Mouse (Mus musculus) mouse embryonic stem cell (cell line): ENCODE results near the gene Rbm47.
"Not testable (repeated sequence)": the region's sequence is repeated elsewhere in the genome, so short reads cannot be mapped to it uniquely, and the experiment has no call there.

Experiments used
- in situ Hi-C, 2 experiments: fragments of 300-500 bp; cut with MboI; formaldehyde crosslinking; loops; 1 replicate in 1 of 2; 3 replicates in 1 of 2; pipeline ENCODE4 v1.14.3; 2019 to 2020; ENCODE audit warnings: low sequenced_read_pairs in 2 of 2, low pct_unique_long_range_greater_than_20kb in 1 of 2, mixed read lengths in 1 of 2; ENCODE audit not compliant: unreplicated experiment in 1 of 2

Rbm47 gene

DNA sequence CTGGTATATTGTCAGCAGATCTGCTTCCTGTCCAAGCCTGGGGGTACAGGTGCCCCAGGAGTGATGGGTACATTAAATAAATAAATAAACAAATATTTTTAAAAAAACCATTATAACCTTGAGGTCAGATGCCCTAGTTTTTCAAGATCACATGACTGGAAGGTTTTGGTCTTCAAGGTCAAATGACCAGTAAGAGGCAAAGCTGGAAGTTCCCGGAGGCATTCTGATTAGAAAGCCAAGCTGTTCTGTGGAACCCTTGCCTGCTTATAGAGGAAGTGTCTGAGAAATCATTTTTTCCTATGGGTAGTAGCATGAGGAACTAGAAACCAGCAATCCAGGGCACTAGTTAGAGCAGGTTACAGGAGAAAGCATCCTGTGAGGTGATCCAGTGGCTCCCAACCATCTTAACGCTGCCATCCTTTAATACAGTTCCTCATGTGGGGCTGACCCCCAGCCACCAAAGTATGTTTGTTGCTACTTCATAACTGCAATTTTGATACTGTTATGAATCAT is 157.4 kb downstream of the Rbm47 start:
- in situ Hi-C loops: no loop called here

DNA sequence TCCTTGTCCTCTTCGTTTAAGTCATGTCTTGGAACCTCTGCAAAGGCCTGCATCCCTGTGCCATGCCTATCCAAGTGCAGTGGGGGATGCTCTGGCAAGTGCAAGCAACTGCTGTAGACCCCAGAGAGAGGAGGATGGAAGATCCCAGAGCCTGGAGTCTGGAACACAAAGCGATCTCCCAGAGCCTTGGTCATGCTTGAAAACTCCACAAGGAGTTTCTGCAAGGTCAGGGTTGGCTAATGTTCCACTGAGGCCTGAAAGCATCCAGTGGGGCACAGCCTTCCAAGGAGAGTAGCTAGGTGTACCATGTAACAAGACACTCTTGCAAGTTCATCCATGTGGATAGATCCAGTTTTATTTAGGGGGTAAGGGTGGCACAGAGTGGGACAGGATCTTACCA is 158.5 kb downstream of the Rbm47 start:
- in situ Hi-C loops: no loop called here

DNA sequence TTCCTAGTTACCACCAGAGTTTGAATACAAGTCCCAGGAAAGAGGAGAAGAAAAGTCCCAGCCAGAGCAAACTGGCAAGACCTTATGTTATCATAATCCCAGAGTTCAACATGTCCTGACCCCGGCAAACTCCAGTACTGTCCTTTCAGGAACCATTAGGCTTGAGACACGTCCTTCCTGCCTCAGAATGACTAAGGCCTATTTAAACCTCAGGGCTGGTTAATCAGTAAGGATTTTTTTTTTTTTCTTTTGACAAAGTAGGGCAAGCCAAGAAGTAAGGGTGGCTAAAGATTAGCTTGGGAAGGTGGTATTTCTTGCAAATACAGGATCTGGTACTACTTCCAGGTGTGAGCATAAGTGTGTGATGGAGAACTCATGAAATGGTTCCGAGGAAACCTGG is 158.9 kb downstream of the Rbm47 start:
- in situ Hi-C loops: no loop called here

DNA sequence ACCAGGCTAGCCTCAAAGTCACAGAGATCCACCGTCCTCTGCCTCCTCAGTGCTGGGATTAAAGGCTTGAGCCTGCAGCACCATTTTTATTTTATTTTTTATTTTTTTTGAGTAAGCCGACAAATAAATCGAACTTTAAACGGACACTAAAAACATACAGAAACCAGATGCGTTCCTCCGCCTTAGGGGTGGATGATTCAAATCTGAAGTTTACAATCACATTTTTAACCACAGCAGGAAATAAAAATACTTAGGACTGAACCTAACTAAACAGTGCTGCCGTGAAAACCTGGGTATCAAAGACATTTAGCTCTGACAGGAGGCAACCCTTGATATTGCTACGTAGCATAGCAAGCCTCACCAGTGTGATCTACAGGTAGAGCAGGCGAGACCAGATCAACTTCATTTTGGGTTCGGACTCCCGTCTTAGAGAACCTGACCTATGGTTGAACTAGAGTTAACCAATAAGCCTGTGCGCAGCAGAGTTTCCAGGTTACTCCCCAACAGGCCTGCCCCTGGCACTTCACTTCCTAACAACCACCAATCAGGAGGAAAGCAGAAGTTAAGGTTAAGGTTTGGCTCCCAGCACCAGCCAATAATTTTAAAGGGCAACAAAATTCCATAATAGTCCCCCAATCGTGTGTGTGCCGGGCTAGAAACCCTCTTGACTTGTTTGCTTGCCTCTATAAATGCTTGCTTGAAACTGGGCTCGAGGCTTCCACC is 164.5 kb downstream of the Rbm47 start:
- in situ Hi-C loops: no loop called here

DNA sequence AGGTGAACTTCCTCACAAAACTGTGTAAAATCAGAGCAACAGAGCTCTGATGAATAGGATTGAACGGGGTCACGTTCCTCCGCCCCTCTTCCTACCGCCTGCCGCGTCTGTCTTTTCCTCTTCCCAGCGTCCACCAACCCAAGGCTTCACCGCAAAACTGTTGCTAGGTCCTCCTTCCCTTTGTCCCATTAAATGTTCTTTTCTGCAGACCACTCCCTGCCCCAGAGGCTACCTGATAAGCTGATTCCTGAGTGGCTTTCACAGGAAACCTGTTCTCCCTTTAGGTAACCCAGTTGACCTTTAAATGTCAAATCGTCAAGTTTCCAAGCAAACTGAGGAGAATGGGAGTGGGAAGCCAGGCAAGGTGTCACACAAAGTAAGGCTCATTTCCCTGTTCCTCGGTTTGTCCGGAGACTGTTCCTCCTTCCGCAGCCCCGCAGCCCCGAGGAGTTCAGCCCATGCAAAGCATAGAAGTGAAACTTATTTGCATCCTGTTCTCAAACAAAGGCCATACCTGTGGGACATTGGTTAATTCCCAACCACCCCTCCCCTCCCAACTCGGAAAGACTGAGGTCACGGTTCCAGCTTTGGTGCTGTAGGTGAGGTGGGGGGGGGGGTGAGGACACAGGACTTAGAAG is 167.8 kb downstream of the Rbm47 start:
- in situ Hi-C loops: no loop called here

DNA sequence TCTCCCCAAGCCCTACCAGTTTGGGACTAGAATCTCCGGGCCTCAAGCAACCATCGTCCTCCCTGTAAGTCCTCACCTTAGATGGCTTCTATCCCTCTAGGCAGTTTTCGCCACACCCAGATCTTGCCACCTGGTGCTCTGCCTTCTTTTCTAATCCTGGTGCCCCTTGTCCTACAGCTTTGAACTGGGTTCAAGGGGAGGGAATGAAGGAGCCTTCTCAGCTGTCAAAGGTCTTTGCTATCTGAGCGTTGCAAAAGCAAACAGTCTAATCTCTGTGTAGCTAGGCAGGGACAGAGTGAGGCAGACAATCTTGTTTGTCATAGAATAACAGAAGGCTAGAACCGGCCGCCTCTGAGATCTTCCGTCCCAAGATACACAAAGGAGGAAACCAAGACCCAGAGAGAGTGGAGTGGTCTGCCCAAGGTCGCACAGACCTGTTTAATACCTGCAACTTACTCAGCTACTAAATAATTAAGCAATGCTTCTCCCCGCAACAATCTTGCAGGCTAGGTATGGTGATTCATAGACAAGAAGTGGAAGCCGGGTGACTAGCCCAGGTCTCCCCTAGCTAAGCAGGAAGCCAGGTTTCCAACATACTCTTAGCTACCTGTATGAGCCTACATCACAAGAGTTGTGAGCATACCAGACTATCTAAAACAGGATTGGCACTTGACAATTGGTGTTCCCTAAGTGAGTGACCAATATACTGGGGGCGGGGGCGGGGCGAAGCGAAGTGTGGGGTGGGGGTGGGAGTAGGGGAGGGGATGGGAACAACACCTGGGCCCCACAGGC is 168.6 kb downstream of the Rbm47 start, which contains the start of gene 9130230L23Rik:
Gene 9130230L23Rik, minus strand, starts transcription at position 152 of the 792 bp plus-strand sequence.
- in situ Hi-C loops: no loop called here

DNA sequence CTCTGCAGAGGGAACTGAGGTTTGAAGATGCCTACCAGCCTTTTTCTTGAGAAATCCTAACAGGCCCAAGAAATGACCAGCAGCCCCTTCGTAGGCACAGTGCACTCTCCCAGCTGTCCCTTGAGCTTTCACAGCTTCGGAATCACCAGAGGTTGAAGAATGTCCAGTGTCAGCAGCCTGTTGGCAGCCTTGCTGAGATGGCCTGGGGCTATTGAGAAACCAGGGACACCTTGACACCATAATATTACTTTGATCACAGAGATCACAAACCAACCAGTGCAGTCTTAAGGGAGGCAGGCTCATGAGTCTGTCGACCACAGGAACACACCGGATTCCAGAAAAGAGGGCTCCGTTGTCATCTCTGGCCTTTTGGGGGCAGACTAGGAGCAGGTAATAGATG is 171.7 kb downstream of the Rbm47 start:
- in situ Hi-C loops: no loop called here

DNA sequence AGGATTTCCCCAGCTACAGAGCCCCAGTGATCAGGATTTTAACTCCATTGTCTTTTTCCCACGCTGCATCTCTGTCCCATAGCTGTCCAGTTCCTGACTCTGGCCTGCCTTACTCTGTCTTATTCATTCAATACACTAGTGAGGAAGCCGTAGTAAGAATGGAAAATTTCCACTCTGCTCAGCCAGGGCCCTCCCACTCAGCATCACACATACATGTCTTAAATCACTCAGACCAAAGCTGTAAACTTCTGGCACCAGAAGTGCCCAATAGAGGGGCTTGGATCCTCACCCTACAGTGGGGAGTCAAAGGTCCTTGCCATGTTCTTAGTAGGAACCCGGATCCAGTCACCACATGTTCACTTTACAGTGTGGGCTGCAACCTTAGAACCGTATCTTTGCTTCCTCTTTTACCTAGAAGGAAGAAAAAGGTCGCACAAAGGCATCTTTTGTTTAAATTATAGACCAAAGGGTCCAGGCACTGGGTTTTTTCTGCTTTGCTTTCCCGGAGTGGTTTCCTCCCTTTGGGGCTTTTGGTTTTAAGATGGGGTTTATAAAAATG is 172.3 kb downstream of the Rbm47 start:
- in situ Hi-C loops: no loop called here

DNA sequence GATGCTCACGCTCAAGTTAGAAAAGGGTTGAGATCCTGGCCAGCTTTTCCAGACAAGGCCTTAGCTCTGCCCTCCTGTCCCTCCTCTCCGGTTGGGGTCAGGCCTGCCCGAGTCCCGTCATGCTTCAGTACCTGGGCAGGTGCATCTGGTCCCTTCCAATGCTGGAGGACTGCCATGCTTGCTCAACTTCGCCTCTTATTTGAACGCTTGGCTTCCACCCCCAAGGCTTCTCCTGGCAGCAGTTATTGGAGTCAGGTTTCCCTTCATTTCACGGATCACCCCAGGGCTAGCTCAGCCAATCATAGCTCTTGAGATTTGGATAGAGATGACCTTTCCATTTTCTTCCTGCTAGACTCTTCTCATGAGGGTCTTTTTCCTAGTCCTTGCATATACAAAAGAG is 172.8 kb downstream of the Rbm47 start:
- in situ Hi-C loops: no loop called here

DNA sequence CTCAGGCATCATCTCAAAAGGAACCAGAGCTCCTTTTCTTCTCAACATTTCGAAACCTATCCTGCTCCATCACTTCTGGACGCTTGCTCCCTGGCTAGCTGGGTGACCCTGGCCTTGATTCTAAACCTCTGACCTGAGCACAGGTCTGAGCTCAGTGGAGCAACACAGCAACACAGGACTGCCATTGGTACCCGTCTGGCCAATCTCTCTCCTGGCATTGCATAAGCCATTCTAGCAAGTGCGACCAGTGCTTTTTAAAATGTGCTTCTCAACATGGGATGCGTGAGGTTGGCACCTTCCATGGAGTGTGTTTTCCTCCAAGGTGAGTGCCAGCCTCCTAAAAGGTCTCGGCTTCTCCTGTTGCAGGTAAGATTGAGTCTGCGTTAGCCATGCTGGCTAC is 173.8 kb downstream of the Rbm47 start:
- in situ Hi-C loops: no loop called here

DNA sequence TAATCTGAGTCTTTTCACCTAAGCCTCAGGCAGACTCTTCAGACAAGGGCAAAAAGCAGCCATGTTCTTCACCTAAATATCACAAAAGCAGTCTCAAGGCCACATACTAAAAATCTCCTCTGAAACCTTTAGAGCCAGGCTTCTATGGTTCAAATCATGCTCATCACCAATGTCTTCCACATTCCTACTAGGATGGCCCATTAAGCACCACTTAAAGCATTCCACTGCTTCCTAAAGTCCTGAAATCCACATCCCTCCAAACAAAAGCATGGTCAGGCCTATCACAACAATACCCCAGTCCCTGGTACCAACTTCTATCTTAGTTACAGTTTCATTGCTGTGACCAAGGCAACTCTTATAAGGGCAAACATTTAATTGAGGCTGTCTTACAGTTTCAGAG is 175.1 kb downstream of the Rbm47 start:
- in situ Hi-C loops: no loop called here

DNA sequence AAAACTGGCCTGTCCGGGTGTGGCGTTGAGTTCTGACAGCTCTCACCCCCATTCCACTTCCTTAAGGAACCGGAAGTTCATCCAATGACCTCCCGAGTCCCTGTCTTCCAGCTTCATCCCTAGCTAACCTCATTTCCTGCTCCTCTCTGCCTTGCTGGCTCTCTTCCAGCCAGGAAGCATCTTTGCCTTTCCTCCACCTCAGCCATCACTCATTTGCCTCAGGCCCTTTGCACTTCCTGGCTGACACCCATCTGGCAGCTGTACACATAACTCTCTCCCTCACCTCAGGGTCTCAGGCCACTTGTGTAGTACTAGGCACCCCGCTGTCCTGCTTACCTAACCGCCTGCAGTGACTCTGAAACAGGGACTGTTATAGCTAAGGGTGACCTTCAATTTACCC is 178.3 kb downstream of the Rbm47 start:
- in situ Hi-C loops: no loop called here

DNA sequence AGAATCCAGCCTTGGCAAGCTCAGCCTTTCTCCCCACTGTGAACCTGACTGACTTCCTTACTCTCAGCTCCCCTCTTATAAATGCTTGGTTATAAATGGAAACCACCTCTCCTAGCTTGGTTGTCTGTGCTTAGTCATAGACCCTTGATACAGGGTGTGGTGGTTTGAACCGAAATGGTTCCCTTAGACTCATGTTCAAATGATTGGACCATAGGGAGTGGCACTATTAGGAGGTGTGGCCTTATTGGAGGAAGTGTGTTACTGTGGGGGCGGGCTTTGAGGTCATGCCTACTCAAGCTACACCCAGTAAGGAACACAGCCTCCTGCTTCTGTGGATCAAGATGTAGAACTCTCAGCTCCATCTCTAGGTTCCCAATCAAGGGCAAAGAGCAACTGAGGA is 181.7 kb downstream of the Rbm47 start:
- in situ Hi-C loops: no loop called here

DNA sequence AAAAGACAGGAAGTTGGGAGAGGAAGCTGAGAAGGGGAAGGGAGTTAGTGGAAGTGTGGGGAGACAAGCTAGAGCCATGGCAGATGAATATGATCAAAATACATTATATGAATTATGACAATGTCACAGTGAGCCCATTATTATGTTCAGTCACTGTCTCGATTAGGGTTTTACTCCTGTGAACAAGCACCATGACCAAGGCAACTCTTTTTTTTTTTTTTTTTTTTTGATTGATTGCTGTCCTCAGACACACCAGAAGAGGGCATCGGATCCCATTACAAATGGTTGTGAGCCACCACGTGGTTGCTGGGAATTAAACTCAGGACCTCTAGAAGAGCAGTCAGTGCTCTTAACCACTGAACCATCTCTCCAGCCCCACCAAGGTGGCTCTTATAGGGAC is 185.9 kb downstream of the Rbm47 start:
- in situ Hi-C loops: not testable (repeated sequence)

DNA sequence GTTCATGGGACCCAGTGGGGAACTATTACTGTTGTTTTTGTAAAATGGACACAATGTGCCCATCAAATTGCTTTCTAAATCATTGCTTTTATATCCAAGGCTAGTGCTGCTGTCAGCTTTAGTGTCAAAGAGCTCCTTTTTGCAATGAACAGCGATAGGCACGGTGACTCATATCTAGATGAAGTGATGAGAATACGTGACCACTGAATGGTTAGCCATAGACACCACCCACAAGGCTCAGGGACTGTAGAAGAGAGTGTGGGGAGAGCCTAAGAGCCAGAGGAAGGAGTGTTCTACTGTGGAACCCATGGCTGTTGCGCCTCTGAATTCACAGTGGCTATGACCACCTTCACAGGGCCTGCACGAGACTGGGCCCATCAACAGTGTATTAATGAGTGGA is 186.5 kb downstream of the Rbm47 start:
- in situ Hi-C loops: no loop called here

DNA sequence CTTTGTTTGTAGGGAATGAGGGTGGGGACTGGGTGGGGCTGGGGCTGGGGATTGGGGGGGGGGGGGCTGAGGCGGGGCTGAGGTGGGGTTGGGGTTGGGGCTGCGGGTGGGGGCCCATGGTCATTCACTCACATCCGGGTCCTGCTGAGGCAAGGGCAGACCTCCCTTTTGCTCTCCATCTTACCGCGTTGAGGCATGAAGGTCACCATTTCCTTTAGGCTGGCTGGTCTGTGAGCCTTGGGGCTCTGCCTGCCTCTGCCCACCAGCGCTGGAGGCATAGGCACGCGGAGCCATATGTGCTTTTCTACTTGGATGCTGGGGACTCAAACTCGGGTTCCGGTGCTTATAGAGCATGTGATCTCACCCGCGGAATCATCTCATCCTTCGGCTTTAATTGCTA is 197.2 kb downstream of the Rbm47 start:
- in situ Hi-C loops: loop anchor here in 1 of 2 experiments (5.0 kb wide), 1 partner anchor 267 kb away; no protein-coding TSS in a partner anchor

DNA sequence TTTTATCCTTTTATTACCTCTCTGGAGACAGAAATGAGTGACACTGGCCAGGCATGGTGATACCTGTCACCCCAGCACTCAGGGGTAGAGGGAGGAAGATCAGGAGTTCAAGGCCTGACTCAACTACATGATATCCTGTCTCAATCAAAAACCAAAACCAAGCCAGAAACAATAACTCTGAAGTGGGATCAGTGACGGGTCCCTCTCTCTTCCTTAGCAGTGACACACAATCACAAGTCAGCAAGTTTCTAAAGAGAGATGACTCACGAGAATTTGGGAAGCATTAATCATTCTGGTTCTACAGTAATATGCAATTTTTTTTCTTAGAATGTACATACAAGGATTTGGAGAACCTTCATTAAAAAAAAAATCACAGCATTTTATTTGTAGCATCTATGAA is 199.7 kb downstream of the Rbm47 start:
- in situ Hi-C loops: loop anchor here in 1 of 2 experiments (5.0 kb wide), 1 partner anchor 84 kb away; no protein-coding TSS in a partner anchor

DNA sequence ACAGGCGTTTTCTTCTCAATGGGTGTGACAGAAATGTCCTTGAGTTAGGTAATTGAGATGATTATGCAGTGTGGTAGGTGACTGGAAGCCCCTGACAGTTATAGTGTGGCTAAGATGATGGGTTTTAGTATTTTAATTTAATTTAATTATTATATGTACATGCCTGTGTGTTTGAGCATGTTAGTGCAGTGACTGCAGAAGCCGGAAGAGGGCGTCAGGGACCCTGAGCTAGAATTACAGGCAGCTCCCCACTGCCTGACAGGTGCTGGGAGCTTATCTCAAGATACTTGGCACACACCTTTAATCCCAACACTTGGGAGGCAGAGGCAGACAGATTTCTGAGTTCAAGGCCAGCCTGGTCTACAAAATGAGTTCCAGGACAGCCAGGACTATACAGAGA is 204.9 kb downstream of the Rbm47 start:
- in situ Hi-C loops: loop anchor here in 1 of 2 experiments (10.0 kb wide), 1 partner anchor 267 kb away; no protein-coding TSS in a partner anchor

DNA sequence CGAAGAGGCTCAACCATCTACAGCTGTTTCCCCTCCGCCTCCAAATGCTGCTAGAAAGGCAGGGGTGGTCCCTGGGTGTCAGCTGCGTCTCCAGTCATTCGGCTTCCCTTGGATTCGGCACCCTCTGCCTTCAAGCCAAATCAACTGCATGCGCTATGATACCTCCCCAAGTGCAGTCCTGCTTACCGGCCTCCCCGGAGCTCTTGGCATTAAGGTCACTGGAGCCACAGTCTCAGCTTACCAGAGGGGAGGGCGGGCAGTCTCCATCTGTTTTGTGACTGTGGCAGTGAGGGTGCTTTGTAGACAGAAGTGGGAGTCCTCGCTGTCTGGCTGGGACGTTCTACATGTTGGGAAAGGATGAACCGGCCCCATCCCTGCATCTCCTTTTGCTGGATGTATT is 205.8 kb downstream of the Rbm47 start:
- in situ Hi-C loops: loop anchor here in 1 of 2 experiments (10.0 kb wide), 1 partner anchor 268 kb away; no protein-coding TSS in a partner anchor
